Mouse (Mus musculus) lung, postnatal 25 days (tissue): ENCODE data around the gene Ddb1.
"Not testable (repeated sequence)": the region's sequence is repeated elsewhere in the genome, so short reads cannot be mapped to it uniquely, and the experiment has no call there.

Experiments
- DNase-seq: peaks from one replicate; pipeline ENCODE4 v3.0.0; 2022; ENCODE audit warnings: low spot score

Gene Ddb1

GRCm38 (mm10) chr19:10605293-10605900 lies at the start of gene Ddb1, which contains the start of gene Tkfc:
TSS of gene Ddb1 (plus strand) at chr19:10605327.
TSS of gene Tkfc (minus strand) at chr19:10605654.
- peak; percentile 99 for DNase-seq

GRCm38 (mm10) chr19:10555624-10556510 lies 49.3 kb upstream of the Ddb1 start, which contains the start of gene Tmem216:
TSS of gene Tmem216 (minus strand) at chr19:10556238.
- peak; percentile 90 for DNase-seq

- no peak for DNase-seq
These were observed 48.1 kb upstream of the Ddb1 start for GRCm38 (mm10) chr19:10557001-10557400.

GRCm38 (mm10) chr19:10557430-10557829 lies 47.7 kb upstream of the Ddb1 start:
- DNase-seq: no peak

- DNase-seq: not testable (repeated sequence)
These were observed 47.2 kb upstream of the Ddb1 start for GRCm38 (mm10) chr19:10557837-10558375.

- no peak for DNase-seq
These were observed 45.0 kb upstream of the Ddb1 start for GRCm38 (mm10) chr19:10560108-10560507.

- DNase-seq: no peak
These were observed 43.4 kb upstream of the Ddb1 start for GRCm38 (mm10) chr19:10561558-10562314.

GRCm38 (mm10) chr19:10562351-10562750 lies 42.8 kb upstream of the Ddb1 start:
- DNase-seq: no peak

GRCm38 (mm10) chr19:10564278-10564677 lies 40.8 kb upstream of the Ddb1 start:
- no peak for DNase-seq

- DNase-seq: no peak
These were observed 39.9 kb upstream of the Ddb1 start for GRCm38 (mm10) chr19:10565217-10565616.

GRCm38 (mm10) chr19:10569627-10570026 lies 35.5 kb upstream of the Ddb1 start:
- DNase-seq: no peak

GRCm38 (mm10) chr19:10576690-10577561 lies 28.2 kb upstream of the Ddb1 start, which contains the start of the genes Cyb561a3 and Tmem138:
TSS of gene Cyb561a3 (plus strand) at chr19:10577172.
TSS of gene Tmem138 (minus strand) at chr19:10577362.
- peak; percentile 95 for DNase-seq

GRCm38 (mm10) chr19:10580102-10580501 lies 25.0 kb upstream of the Ddb1 start:
- DNase-seq: no peak

GRCm38 (mm10) chr19:10580761-10581160 lies 24.4 kb upstream of the Ddb1 start:
- no peak for DNase-seq

GRCm38 (mm10) chr19:10581984-10582383 lies 23.1 kb upstream of the Ddb1 start:
- no peak for DNase-seq

GRCm38 (mm10) chr19:10583550-10584146 lies 21.5 kb upstream of the Ddb1 start:
- no peak for DNase-seq

- DNase-seq: no peak
These were observed 20.0 kb upstream of the Ddb1 start for GRCm38 (mm10) chr19:10585112-10585511.

- no peak for DNase-seq
These were observed 17.9 kb upstream of the Ddb1 start for GRCm38 (mm10) chr19:10587231-10587630.

GRCm38 (mm10) chr19:10589127-10589857 lies 15.8 kb upstream of the Ddb1 start:
- no peak for DNase-seq

GRCm38 (mm10) chr19:10590301-10590700 lies 14.8 kb upstream of the Ddb1 start:
- no peak for DNase-seq
